Mouse (Mus musculus) kidney, adult 18-20 months (tissue): Measurements from ENCODE around the gene Npc2.

ENCODE experiments used
- DNase-seq: peaks from one replicate; pipeline ENCODE4 v3.0.0; 2021

Gene Npc2

GRCm38 (mm10) chr12:84726391-84726790, 46.6 kb downstream of the Npc2 start:
- no peak for DNase-seq

GRCm38 (mm10) chr12:84718462-84719244, 54.3 kb downstream of the Npc2 start:
- DNase-seq, result no peak

- DNase-seq, result no peak
Observed at GRCm38 (mm10) chr12:84714578-84714977, 58.4 kb downstream of the Npc2 start.

GRCm38 (mm10) chr12:84709842-84710439, 63.0 kb downstream of the Npc2 start:
- DNase-seq, result no peak

GRCm38 (mm10) chr12:84707804-84708203, 65.1 kb downstream of the Npc2 start:
- no peak for DNase-seq

GRCm38 (mm10) chr12:84706886-84707285, 66.1 kb downstream of the Npc2 start:
- no peak for DNase-seq
